Mouse (Mus musculus) embryonic fibroblast, embryonic 13.5 days (primary cell): Measurements from ENCODE around the gene Lrrn4cl.

Source experiments
- CTCF ChIP-seq: IDR thresholded peaks from 2 replicates; pipeline ENCODE4 v1.5.1; 2011; ENCODE audit warnings: mild to moderate bottlenecking, control low read depth, low read length, moderate library complexity, borderline replicate concordance; ENCODE audit not compliant: insufficient read depth
- POLR2A ChIP-seq: IDR thresholded peaks from 2 replicates; pipeline ENCODE4 v1.6.1; 2011; ENCODE audit warnings: low read depth, mild to moderate bottlenecking, control low read depth, low read length, moderate library complexity

- no peak for TF ChIP-seq CTCF
- TF ChIP-seq POLR2A, result no peak
Observed at GRCm38 (mm10) chr19:8872266-8872840, 21.8 kb downstream of the Lrrn4cl start.
